Comparison of ENCODE assay signal across 8 mouse cellular contexts in genomic region chr19:56822448-56822836, GRCm38 (mm10). TPM values are rescaled to one million over a fixed set of nuclear protein-coding genes. Genes with fewer than 3 reads are reported as not detected.
DNase-seq lines count a peak whose midpoint lies in the region; ATAC-seq and TF ChIP-seq lines count a peak whose summit lies in the region.

No protein-coding gene starts in this region.

- no peak for TF ChIP-seq POLR2A in ES-Bruce4 (IDR thresholded peaks at IDR 0.05; ENCODE audit: insufficient read depth, low read length)

- no peak for TF ChIP-seq CTCF in ES-Bruce4 (IDR thresholded peaks at IDR 0.05; ENCODE audit: low read depth, low read length)

- peaks cover 28% of the 10 kb centered on the region for H3K27me3 ChIP-seq in heart, embryonic 10.5 days (ENCODE audit: insufficient read depth, poor library complexity, severe bottlenecking)
- H3K27me3 ChIP-seq in ES-Bruce4 (ENCODE audit: control insufficient read depth, insufficient read depth, low read length, poor library complexity, severe bottlenecking) = 0 out of 2 replicates have a peak, but pooled peaks cover 4% of the 10 kb centered on the region

- no peaks in the 10 kb centered on the region for H3K9me3 ChIP-seq in heart, embryonic 10.5 days
- H3K9me3 ChIP-seq in ES-Bruce4 (replicated peaks; ENCODE audit: control insufficient read depth, insufficient read depth, low read length, poor library complexity, severe bottlenecking) = no peaks in the 10 kb centered on the region

- DNase-seq in heart, embryonic 10.5 days (ENCODE audit: low spot score) = no peak
- no peak for DNase-seq in heart, postnatal 25 days (ENCODE audit: low spot score)
- no peak for DNase-seq in embryo, embryonic 9.5 days (ENCODE audit: extremely low spot score)
- DNase-seq in right cerebral cortex, postnatal 14 days = no peak
- DNase-seq in spleen, adult 12 weeks (ENCODE audit: low spot score) = no peak

- peak overlapping the region; percentile 65 for H3K9ac ChIP-seq in ES-Bruce4 (ENCODE audit: low read depth, poor library complexity, severe bottlenecking)

- no peak for TF ChIP-seq EP300 in ES-Bruce4 (IDR thresholded peaks at IDR 0.05; ENCODE audit: insufficient read depth, low read depth, low read length)

- peak overlapping the region; percentile 94 for H3K27ac ChIP-seq in heart, embryonic 10.5 days
- H3K27ac ChIP-seq in ES-Bruce4 (ENCODE audit: insufficient read depth, low read length) = no peak overlapping the region

- H3K4me3 ChIP-seq in heart, embryonic 10.5 days = peak overlapping the region; percentile 92
- H3K4me3 ChIP-seq in ES-Bruce4 (ENCODE audit: low read depth, low read length) = peak overlapping the region; percentile 67

- no peaks in the 10 kb centered on the region for H3K36me3 ChIP-seq in heart, embryonic 10.5 days
- H3K36me3 ChIP-seq in ES-Bruce4 (ENCODE audit: control insufficient read depth, insufficient read depth, low read length, poor library complexity, severe bottlenecking) = no peaks in the 10 kb centered on the region

- intact Hi-C loops in heart, postnatal 25 days (cut with DNase I) = no loop called here

- WGBS in heart, embryonic 10.5 days = 24% methylated on average over 10 of the region's 10 CpGs

- peaks cover 41% of the 10 kb centered on the region for H3K4me1 ChIP-seq in heart, embryonic 10.5 days
- H3K4me1 ChIP-seq in ES-Bruce4 (ENCODE audit: control insufficient read depth, insufficient read depth, low read length) = no peaks in the 10 kb centered on the region

- peak; percentile 70 to 71 for ATAC-seq in hematopoietic stem cell, adult 5-6 weeks (replicated peaks in 1 of 2; ENCODE audit: insufficient read depth in 1 of 2, low FRiP score in 2 of 2, low TSS enrichment in 1 of 2, low read depth in 1 of 2, poor library complexity in 2 of 2, severe bottlenecking in 2 of 2)
- peak; percentile 60 for ATAC-seq in megakaryocyte progenitor cell, adult 5-6 weeks (replicated peaks; ENCODE audit: poor library complexity)

RNA-seq across cellular contexts. Expression of gene Ccdc186, which starts 0.5 kb away (rescaled TPM):
- 14.7 and 15.2 TPM in 2 replicates for polyA plus RNA-seq in heart, embryonic 10.5 days (2016; fragmentation: Nextera tagmentation; extraction: Ambion mirVana)
- total RNA-seq in heart, postnatal 25 days (2021) = 10 to 100 TPM; 26.0 to 30.7 TPM
- 56.8 and 60.7 TPM in 2 replicates for polyA plus RNA-seq in ES-Bruce4 (2011; ENCODE audit: insufficient read depth, insufficient read length, low read depth, missing spikeins)
- 26.5 and 28.8 TPM in 2 replicates for total RNA-seq in hematopoietic stem cell, adult 5-6 weeks (2017)
- total RNA-seq in megakaryocyte progenitor cell, adult 5-6 weeks (2015) = 6.6 and 7.3 TPM in 2 replicates
- 23.8 and 32.2 TPM in 2 replicates for total RNA-seq in megakaryocyte progenitor cell, adult 5-6 weeks (2017)

RNA-seq across cellular contexts. Expression of gene Tdrd1, which starts 3.6 kb away (rescaled TPM):
- polyA plus RNA-seq in heart, embryonic 10.5 days (2016; fragmentation: Nextera tagmentation; extraction: Ambion mirVana) = 1.0 TPM in 2 replicates
- under 1 TPM in 1 of 2 experiments, not detected in 1; 0.06 TPM for total RNA-seq in heart, postnatal 25 days (2021)
- 1.7 and 2.0 TPM in 2 replicates for polyA plus RNA-seq in ES-Bruce4 (2011; ENCODE audit: insufficient read depth, insufficient read length, low read depth, missing spikeins)
- total RNA-seq in hematopoietic stem cell, adult 5-6 weeks (2017) = not detected in 2 replicates
- total RNA-seq in megakaryocyte progenitor cell, adult 5-6 weeks (2015) = 0.17 TPM in 1 of 2 replicates, not detected in the other
- total RNA-seq in megakaryocyte progenitor cell, adult 5-6 weeks (2017) = 0.04 TPM in 1 of 2 replicates, not detected in the other

RNA-seq across cellular contexts. Expression of gene Vwa2, which starts 51.6 kb away (rescaled TPM):
- 0.38 and 1.9 TPM in 2 replicates for polyA plus RNA-seq in heart, embryonic 10.5 days (2016; fragmentation: Nextera tagmentation; extraction: Ambion mirVana)
- not detected for total RNA-seq in heart, postnatal 25 days (2021)
- polyA plus RNA-seq in ES-Bruce4 (2011; ENCODE audit: insufficient read depth, insufficient read length, low read depth, missing spikeins) = 1.6 and 2.8 TPM in 2 replicates
- not detected in 2 replicates for total RNA-seq in hematopoietic stem cell, adult 5-6 weeks (2017)
- not detected in 2 replicates for total RNA-seq in megakaryocyte progenitor cell, adult 5-6 weeks (2015)
- total RNA-seq in megakaryocyte progenitor cell, adult 5-6 weeks (2017) = not detected in 2 replicates
